Mouse (Mus musculus) neural tube, embryonic 13.5 days (tissue): Measurements from ENCODE around the gene Mgme1. TPM values are rescaled to one million over a fixed set of nuclear protein-coding genes. Genes with fewer than 3 reads are reported as not detected.
A peak's percentile ranks its signal among the peaks of the same experiment; 100 is the strongest.

Source experiments
- ATAC-seq: fragments of 200-750 bp; cut with Nextera tagmentation; 2 replicates; pipeline ENCODE4 v1.8.0; 2017; ENCODE audit warnings: low read depth, mild to moderate bottlenecking, moderate TSS enrichment, moderate library complexity
- H3K27ac ChIP-seq: fragments of 300-500 bp; sonication (generic); replicated peaks from 2 replicates; pipeline ENCODE4 v1.5.1; 2015; ENCODE audit warnings: moderate library complexity, mild to moderate bottlenecking, inconsistent platforms
- H3K27me3 ChIP-seq: fragments of 300-500 bp; sonication (generic); 2 replicates; pipeline ENCODE4 v1.6.1; 2015; ENCODE audit warnings: mild to moderate bottlenecking, inconsistent platforms
- H3K36me3 ChIP-seq: fragments of 300-500 bp; sonication (generic); 2 replicates; pipeline ENCODE4 v1.6.1; 2015; ENCODE audit warnings: mild to moderate bottlenecking, inconsistent platforms
- H3K4me1 ChIP-seq: fragments of 300-500 bp; sonication (generic); replicated peaks from 2 replicates; pipeline ENCODE4 v1.6.1; 2015; ENCODE audit warnings: inconsistent platforms
- H3K4me2 ChIP-seq: fragments of 300-500 bp; sonication (generic); 2 replicates; pipeline ENCODE4 v1.6.1; 2015; ENCODE audit warnings: inconsistent platforms, mild to moderate bottlenecking, moderate library complexity
- H3K4me3 ChIP-seq: fragments of 300-500 bp; sonication (generic); 2 replicates; pipeline ENCODE4 v1.5.1; 2015; ENCODE audit warnings: mild to moderate bottlenecking, inconsistent platforms
- H3K9ac ChIP-seq: fragments of 300-500 bp; sonication (generic); 2 replicates; pipeline ENCODE4 v1.6.1; 2015; ENCODE audit warnings: moderate library complexity, mild to moderate bottlenecking, inconsistent platforms
- H3K9me3 ChIP-seq: fragments of 300-500 bp; sonication (generic); 2 replicates; pipeline ENCODE4 v1.6.1; 2016; ENCODE audit warnings: inconsistent platforms
- WGBS: fragments of 180-500 bp; shearing (Covaris S2); methylation state at CpG from one replicate; pipeline ENCODE4 v1.1.7; 2015; 5-methylcytosine and 5-hydroxymethylcytosine counted together
- polyA plus RNA-seq: library from polyadenylated mRNA; unstranded; fragments of >200 nt; fragmentation: Nextera tagmentation; extraction: Ambion mirVana; gene quantifications from 2 replicates; pipeline ENCODE4 v1.2.1, GENCODE M21; 2015

Gene Mgme1
- polyA plus RNA-seq, 1 experiment from 2014 or later, result 12.0 TPM

GRCm38 (mm10) chr2:144290321-144290720 is 19.9 kb downstream of the Mgme1 start:
- no peak overlapping the region for H3K4me3 ChIP-seq
- no peaks in the 10 kb centered on the region for H3K27me3 ChIP-seq
- no peak overlapping the region for H3K4me2 ChIP-seq
- 0 out of 2 replicates have a peak, but pooled peaks cover 4% of the 10 kb centered on the region for H3K4me1 ChIP-seq
- no peak for ATAC-seq
- H3K36me3 ChIP-seq, result no peaks in the 10 kb centered on the region
- no peak overlapping the region for H3K27ac ChIP-seq
- H3K9ac ChIP-seq, result no peak overlapping the region
- WGBS, result 91% methylated on average over 7 of the region's 7 CpGs
- H3K9me3 ChIP-seq, result no peaks in the 10 kb centered on the region

GRCm38 (mm10) chr2:144291600-144292305 is 21.3 kb downstream of the Mgme1 start:
- H3K4me2 ChIP-seq, result no peak overlapping the region
- no peak overlapping the region for H3K4me3 ChIP-seq
- 0 out of 2 replicates have a peak, but pooled peaks cover 4% of the 10 kb centered on the region for H3K4me1 ChIP-seq
- H3K27me3 ChIP-seq, result no peaks in the 10 kb centered on the region
- WGBS, result 83% methylated on average over 11 of the region's 11 CpGs
- no peak for ATAC-seq
- H3K27ac ChIP-seq, result no peak overlapping the region
- no peak overlapping the region for H3K9ac ChIP-seq
- no peaks in the 10 kb centered on the region for H3K9me3 ChIP-seq
- no peaks in the 10 kb centered on the region for H3K36me3 ChIP-seq

GRCm38 (mm10) chr2:144295145-144295735 is 24.8 kb downstream of the Mgme1 start:
- Histone ChIP-seq H3K4me2 (no peak overlapping the region), H3K9me3 (no peaks in the 10 kb centered on the region), H3K9ac (no peak overlapping the region), H3K36me3 (no peaks in the 10 kb centered on the region), H3K27me3 (no peaks in the 10 kb centered on the region), H3K27ac (no peak overlapping the region), H3K4me1 (no peaks in the 10 kb centered on the region), H3K4me3 (no peak overlapping the region)
- 74% methylated on average over 9 of the region's 9 CpGs for WGBS
- no peak for ATAC-seq

GRCm38 (mm10) chr2:144299749-144300669 is 29.5 kb downstream of the Mgme1 start:
- H3K36me3 ChIP-seq, result no peaks in the 10 kb centered on the region
- no peak overlapping the region for H3K27ac ChIP-seq

GRCm38 (mm10) chr2:144301101-144301500 is 30.6 kb downstream of the Mgme1 start:
- Histone ChIP-seq H3K4me3 (no peak overlapping the region), H3K9me3 (no peaks in the 10 kb centered on the region), H3K27me3 (no peaks in the 10 kb centered on the region), H3K36me3 (no peaks in the 10 kb centered on the region), H3K9ac (no peak overlapping the region), H3K27ac (no peak overlapping the region), H3K4me2 (no peak overlapping the region), H3K4me1 (no peaks in the 10 kb centered on the region)
- ATAC-seq, result no peak
- 98% methylated on average over 11 of the region's 11 CpGs for WGBS

More at GRCm38 (mm10) chr2:144299749-144300669, 29.5 kb downstream of the Mgme1 start:
- no peak for ATAC-seq
- Histone ChIP-seq H3K4me3 (no peak overlapping the region), H3K27me3 (no peaks in the 10 kb centered on the region), H3K4me1 (no peaks in the 10 kb centered on the region), H3K9me3 (no peaks in the 10 kb centered on the region), H3K9ac (no peak overlapping the region), H3K4me2 (no peak overlapping the region)
- 75% methylated on average over 9 of the region's 9 CpGs for WGBS

GRCm38 (mm10) chr2:144305721-144306294 is 35.3 kb downstream of the Mgme1 start:
- Histone ChIP-seq H3K27me3 (no peaks in the 10 kb centered on the region), H3K27ac (no peak overlapping the region), H3K4me1 (no peaks in the 10 kb centered on the region), H3K36me3 (no peaks in the 10 kb centered on the region), H3K9me3 (no peaks in the 10 kb centered on the region), H3K9ac (no peak overlapping the region), H3K4me2 (no peak overlapping the region), H3K4me3 (no peak overlapping the region)
- 66% methylated on average over 18 of the region's 18 CpGs for WGBS
- ATAC-seq, result no peak

- no peak overlapping the region for H3K27ac ChIP-seq
- no peak for ATAC-seq
- no peak overlapping the region for H3K4me3 ChIP-seq
- no peaks in the 10 kb centered on the region for H3K27me3 ChIP-seq
- H3K9me3 ChIP-seq, result no peaks in the 10 kb centered on the region
- H3K36me3 ChIP-seq, result no peaks in the 10 kb centered on the region
- H3K9ac ChIP-seq, result no peak overlapping the region
- H3K4me2 ChIP-seq, result no peak overlapping the region
- no peaks in the 10 kb centered on the region for H3K4me1 ChIP-seq
- 67% methylated on average over 8 of the region's 8 CpGs for WGBS
These were observed 38.1 kb downstream of the Mgme1 start for GRCm38 (mm10) chr2:144308561-144308960.

GRCm38 (mm10) chr2:144310273-144310672 is 39.8 kb downstream of the Mgme1 start:
- 55% methylated on average over 5 of the region's 5 CpGs for WGBS
- Histone ChIP-seq H3K4me2 (no peak overlapping the region), H3K4me3 (no peak overlapping the region), H3K36me3 (no peaks in the 10 kb centered on the region), H3K4me1 (no peaks in the 10 kb centered on the region), H3K9me3 (no peaks in the 10 kb centered on the region), H3K27ac (no peak overlapping the region), H3K27me3 (no peaks in the 10 kb centered on the region), H3K9ac (no peak overlapping the region)
- no peak for ATAC-seq

- Histone ChIP-seq H3K4me3 (no peak overlapping the region), H3K36me3 (no peaks in the 10 kb centered on the region), H3K27ac (no peak overlapping the region), H3K9me3 (no peaks in the 10 kb centered on the region), H3K27me3 (no peaks in the 10 kb centered on the region), H3K4me1 (no peaks in the 10 kb centered on the region), H3K4me2 (no peak overlapping the region), H3K9ac (no peak overlapping the region)
- WGBS, result 76% methylated on average over 2 of the region's 2 CpGs
- ATAC-seq, result no peak
These were observed 40.9 kb downstream of the Mgme1 start for GRCm38 (mm10) chr2:144311372-144311771.

- Histone ChIP-seq H3K27ac (no peak overlapping the region), H3K36me3 (no peaks in the 10 kb centered on the region), H3K4me1 (no peaks in the 10 kb centered on the region), H3K27me3 (peaks cover 24% of the 10 kb centered on the region), H3K9me3 (no peaks in the 10 kb centered on the region), H3K4me2 (no peak overlapping the region), H3K9ac (no peak overlapping the region), H3K4me3 (no peak overlapping the region)
- ATAC-seq, result no peak
- 70% methylated on average over 3 of the region's 3 CpGs for WGBS
These were observed 53.8 kb downstream of the Mgme1 start for GRCm38 (mm10) chr2:144324218-144324617.

- H3K4me3 ChIP-seq, result no peak overlapping the region
- no peak overlapping the region for H3K27ac ChIP-seq
- H3K36me3 ChIP-seq, result no peaks in the 10 kb centered on the region
- no peak for ATAC-seq
- H3K4me1 ChIP-seq, result peaks cover 37% of the 10 kb centered on the region
- no peaks in the 10 kb centered on the region for H3K9me3 ChIP-seq
- WGBS, result 6% methylated on average over 8 of the region's 10 CpGs
- peak overlapping the region; percentile 10; the same call in 1 of the 2 replicates for H3K4me2 ChIP-seq
- H3K27me3 ChIP-seq, result peaks cover 76% of the 10 kb centered on the region
- H3K9ac ChIP-seq, result no peak overlapping the region
These were observed 59.0 kb downstream of the Mgme1 start for GRCm38 (mm10) chr2:144329451-144329850.

- H3K27ac ChIP-seq, result no peak overlapping the region
- H3K4me3 ChIP-seq, result no peak overlapping the region
- H3K36me3 ChIP-seq, result no peaks in the 10 kb centered on the region
- H3K4me1 ChIP-seq, result peaks cover 37% of the 10 kb centered on the region
- H3K9ac ChIP-seq, result no peak overlapping the region
- 2% methylated on average over 10 of the region's 10 CpGs for WGBS
- H3K4me2 ChIP-seq, result peak overlapping the region; percentile 10; the same call in 1 of the 2 replicates
- ATAC-seq, result no peak
- no peaks in the 10 kb centered on the region for H3K9me3 ChIP-seq
- peaks cover 81% of the 10 kb centered on the region for H3K27me3 ChIP-seq
These were observed 59.5 kb downstream of the Mgme1 start for GRCm38 (mm10) chr2:144329937-144330336.
